Mouse (Mus musculus): ENCODE measurements around the gene Lypd5. TPM values are rescaled to one million over a fixed set of nuclear protein-coding genes. Genes with fewer than 3 reads are reported as not detected.
A peak's percentile ranks its signal among the peaks of the same experiment; 100 is the strongest.
"Not testable (repeated sequence)": the region's sequence is repeated elsewhere in the genome, so short reads cannot be mapped to it uniquely, and the experiment has no call there.

Gene Lypd5
- total RNA-seq, 1 experiment from 2014 or later = not detected

DNA sequence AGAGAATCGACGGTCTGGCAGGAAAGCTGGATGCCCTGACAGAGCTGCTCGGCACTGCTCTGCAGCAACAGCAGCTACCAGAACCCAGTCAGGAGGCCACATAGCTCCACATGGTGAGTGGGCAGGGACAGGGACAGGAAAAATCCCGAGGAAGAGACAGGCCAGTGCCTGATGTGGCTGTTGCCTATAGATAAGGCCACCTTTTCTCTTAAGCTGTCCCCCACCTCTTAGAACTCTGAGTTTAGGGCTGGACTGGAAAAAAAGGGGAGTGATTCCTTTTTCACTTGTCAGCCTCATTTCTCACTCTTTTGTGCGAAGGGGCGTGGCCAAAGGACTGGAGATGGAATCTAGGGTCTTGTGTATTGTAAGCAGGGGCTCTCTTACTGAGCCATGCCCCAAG is 35.1 kb downstream of the Lypd5 start:
- DNase-seq = no peak

DNA sequence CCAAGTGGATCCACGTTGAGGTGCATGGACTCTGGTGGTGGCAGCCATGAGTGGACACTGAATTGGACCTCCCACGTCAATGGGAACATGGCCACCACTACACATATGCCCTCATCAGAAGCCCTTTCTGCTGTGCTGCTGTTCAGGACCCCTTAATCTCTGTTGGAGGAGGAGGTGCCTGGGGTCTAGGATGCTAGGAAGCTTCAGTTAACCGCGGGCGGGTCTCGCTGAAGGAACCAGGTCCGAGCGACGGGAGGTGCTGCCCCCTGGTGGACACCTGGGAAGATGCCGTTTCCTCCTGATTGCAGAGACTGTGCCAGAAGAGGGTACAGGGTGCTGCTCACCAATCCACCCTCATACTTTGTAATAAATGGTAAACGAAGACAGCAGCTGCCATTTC is 35.8 kb downstream of the Lypd5 start:
- peak; percentile 82 for DNase-seq

GRCm38 (mm10) chr7:24387059-24387556 is 38.1 kb downstream of the Lypd5 start:
- peak; percentile 85 for DNase-seq

GRCm38 (mm10) chr7:24389516-24390187 is 40.7 kb downstream of the Lypd5 start:
- DNase-seq = peak; percentile 43

GRCm38 (mm10) chr7:24390512-24390911 is 41.5 kb downstream of the Lypd5 start:
- no peak for DNase-seq

DNA sequence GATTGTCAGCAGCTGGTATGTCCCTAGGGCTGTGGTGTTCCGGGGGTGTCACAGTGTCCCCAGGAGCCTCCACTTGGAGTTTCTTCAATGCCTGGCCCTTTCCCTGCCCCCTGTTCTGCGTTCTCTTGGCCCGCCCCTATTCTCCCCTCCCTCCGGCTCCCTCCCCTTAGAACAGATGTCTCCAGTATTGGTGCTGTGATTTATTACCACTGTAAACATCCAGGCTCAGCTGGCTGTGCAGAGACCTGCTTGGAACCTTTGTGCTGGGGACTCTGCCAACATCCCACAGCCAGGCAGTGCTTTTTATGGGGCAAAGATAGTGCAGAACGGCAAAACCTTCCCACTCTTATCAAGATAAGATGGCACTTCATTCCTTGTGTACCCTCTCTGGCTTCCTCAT is 42.1 kb downstream of the Lypd5 start:
- peak; percentile 19 for DNase-seq

DNA sequence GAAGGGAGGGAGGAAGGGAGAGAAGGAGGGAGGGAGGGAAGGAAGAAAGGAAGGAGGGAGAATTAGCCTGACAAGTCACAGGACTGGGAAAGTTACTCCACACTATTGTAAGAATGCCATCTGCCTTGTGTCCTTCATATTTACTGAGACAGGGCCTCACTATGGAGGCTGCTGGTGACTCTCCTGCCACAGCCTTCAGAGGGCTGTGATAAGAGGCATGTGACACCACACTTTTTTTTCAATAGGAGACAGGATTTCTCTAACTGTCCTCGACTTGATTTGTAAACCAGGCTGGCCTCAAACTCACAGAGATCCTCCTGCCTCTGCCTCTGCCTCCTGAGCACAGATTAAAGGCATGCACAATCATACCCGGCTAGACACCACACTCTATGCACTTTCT is 42.7 kb downstream of the Lypd5 start:
- DNase-seq = no peak

DNA sequence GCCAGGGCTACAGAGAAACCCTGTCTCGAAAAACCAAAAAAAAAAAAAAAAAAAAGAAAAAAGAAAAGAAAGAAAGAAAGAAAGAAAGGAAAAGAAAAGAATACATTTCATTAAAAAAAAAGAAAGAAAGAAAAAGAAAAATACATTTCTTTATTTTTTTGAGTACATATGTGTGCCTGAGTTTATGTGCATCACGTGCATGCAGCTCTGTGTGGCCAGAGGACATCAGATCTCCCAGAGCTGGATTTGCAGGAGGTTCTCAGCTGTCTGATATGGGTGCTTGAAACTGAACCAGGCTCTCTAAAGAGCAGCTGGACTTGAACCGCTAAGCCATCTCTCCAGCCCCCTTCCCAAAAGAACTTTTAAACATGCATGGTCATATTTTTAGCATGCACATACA is 45.1 kb downstream of the Lypd5 start:
- no peak for DNase-seq

DNA sequence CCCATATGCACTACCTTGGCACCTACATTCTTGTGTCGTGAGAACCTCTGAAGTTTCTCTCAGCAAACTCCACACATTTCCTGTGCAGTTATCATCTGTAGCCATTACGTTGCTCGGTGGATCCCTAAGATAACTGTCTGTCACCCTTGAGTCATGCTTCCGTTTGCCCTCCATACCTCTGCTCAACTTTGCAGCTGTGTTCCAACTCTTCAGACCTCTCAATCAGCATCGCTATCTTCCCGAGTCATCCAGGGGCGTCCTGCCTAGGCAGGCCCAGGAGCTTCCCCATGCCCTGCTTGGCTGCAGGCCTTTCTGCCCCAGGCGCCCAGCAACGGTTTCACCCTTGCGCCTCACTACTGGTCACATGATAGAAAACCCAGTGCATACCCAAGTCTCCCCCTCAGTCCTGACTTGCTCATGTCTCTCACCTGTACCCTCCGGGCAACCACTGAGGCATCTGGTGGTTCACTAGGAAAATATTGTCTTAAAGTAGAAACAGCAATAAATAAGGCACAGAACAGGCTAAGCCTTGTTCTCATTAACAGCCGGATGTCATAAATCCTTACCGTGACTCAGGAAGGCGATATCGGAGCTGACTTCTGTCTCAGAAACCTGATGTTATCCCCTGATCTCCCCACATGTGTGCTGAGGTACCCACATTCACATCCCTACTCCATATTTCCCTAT is 45.6 kb downstream of the Lypd5 start:
- DNase-seq = no peak

GRCm38 (mm10) chr7:24396832-24397231 is 47.8 kb downstream of the Lypd5 start:
- no peak for DNase-seq

DNA sequence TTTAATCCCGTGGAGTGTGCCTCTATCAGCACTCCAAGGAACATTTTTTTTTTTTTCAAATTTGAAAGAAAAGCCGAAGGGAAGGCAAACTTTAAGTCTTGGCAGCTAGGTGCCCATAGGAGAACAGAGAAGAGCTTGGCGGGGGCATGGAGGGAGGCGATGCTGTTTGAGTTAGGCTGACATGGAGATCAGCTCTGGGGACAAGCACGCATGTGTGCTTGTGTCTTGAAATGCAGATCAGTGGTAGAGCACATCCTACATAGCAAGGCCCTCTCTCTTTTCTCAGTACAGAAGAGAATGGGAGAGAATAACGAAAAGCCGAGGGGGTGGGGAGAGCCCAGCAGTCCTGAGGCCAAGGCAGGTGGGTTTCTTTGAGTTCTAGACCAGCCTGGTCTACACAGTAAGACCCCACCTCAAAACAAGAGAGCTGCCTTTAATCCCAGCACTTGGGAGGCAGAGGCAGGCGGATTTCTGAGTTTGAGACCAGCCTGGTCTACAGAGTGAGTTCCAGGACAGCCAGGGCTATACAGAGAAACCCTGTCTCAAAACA is 49.4 kb downstream of the Lypd5 start:
- no peak for DNase-seq

DNA sequence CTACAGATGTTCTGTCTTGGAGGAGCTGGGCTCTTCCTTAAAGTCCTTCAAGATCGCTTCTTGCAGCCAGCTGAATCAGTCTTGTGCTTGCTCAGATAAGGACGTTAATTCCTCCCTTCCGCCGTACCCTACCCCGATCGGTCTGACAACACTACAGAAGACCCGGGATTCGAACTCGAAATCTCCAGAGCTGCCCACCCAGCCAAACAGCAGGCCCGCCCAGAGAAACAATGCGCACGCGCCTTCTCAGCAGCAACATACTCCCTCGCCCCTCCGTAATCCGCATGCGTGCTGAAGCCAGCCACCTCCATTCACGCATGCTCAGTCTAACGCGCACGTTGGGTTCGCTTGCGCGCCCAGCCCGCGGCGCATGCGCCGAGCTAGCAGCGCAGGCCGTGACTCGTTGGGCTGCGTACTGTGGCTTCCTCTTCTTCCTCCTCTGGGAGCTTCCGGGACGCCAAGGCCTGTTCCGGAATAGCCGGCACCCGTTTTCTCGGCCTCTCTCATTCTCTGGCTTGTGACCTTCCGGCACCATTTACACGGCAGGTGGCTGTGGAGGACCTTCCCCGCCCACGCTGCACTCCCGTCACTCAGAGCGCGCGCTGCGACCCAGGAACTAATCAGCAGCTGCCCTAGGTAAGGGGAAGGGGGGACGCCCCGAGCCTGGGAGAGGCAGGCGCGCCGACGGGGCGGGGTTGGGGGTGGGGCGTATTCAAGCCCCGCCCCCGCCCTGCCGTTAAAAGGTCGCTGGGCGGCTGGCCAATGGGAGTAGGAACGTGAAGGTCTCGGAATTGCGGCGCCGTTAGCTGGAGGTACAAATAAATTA is 50.5 kb downstream of the Lypd5 start, which contains the start of gene Smg9:
Gene Smg9, plus strand, starts transcription at position 364 of the 826 bp plus-strand sequence.
- DNase-seq = peak; percentile 97

- DNase-seq = no peak
Observed at GRCm38 (mm10) chr7:24400082-24400452, 51.1 kb downstream of the Lypd5 start.

GRCm38 (mm10) chr7:24400489-24400888 is 51.5 kb downstream of the Lypd5 start:
- not testable (repeated sequence) for DNase-seq

GRCm38 (mm10) chr7:24402851-24403250 is 53.9 kb downstream of the Lypd5 start:
- no peak for DNase-seq

Small RNAs within 50 kb of the gene (microRNA-seq; reads per million reads assigned to microRNA genes)
- gene Gm27592 = 0 reads per million in 2 experiments

Other genes with a start within 250 kb of the Lypd5 start
- 5.4 and 6.1 TPM in 2 replicates for gene Zfp112, start 236.9 kb upstream of the Lypd5 start, total RNA-seq (2021)
- gene Zfp235, start 215.0 kb upstream of the Lypd5 start, total RNA-seq (2021) = 11.1 and 11.3 TPM in 2 replicates
- 0.29 and 0.58 TPM in 2 replicates for gene Zfp114, start 174.1 kb upstream of the Lypd5 start, total RNA-seq (2021)
- gene Zfp111, start 137.8 kb upstream of the Lypd5 start, total RNA-seq (2021) = 9.7 and 9.9 TPM in 2 replicates
- gene Zfp109, start 111.6 kb upstream of the Lypd5 start, total RNA-seq (2021) = 4.5 and 6.5 TPM in 2 replicates
- gene Zfp108, start 94.4 kb upstream of the Lypd5 start, total RNA-seq (2021) = 3.3 and 4.1 TPM in 2 replicates
- gene Zfp93, start 78.8 kb upstream of the Lypd5 start, total RNA-seq (2021) = 7.2 and 8.7 TPM in 2 replicates
- 10.1 and 11.5 TPM in 2 replicates for gene Zfp61, start 48.0 kb upstream of the Lypd5 start, total RNA-seq (2021)
- 4.1 and 6.6 TPM in 2 replicates for gene Zfp94, start 32.5 kb upstream of the Lypd5 start, total RNA-seq (2021)
- gene Tescl, start 15.3 kb upstream of the Lypd5 start, total RNA-seq (2021) = 1.0 and 1.1 TPM in 2 replicates
- 0.21 TPM in 1 of 2 replicates, not detected in the other for gene Kcnn4, start 21.1 kb downstream of the Lypd5 start, total RNA-seq (2021)
- 26.6 and 29.1 TPM in 2 replicates for gene Smg9, start 50.4 kb downstream of the Lypd5 start, total RNA-seq (2021)
- gene Irgc1, start 103.1 kb downstream of the Lypd5 start, total RNA-seq (2021) = not detected in 2 replicates
- 5.6 and 7.8 TPM in 2 replicates for gene Plaur, start 113.3 kb downstream of the Lypd5 start, total RNA-seq (2021)
- 2.4 and 3.8 TPM in 2 replicates for gene Cadm4, start 132.8 kb downstream of the Lypd5 start, total RNA-seq (2021)
- 6.2 and 7.0 TPM in 2 replicates for gene Zfp428, start 157.8 kb downstream of the Lypd5 start, total RNA-seq (2021)
- gene AC161166.1, start 163.3 kb downstream of the Lypd5 start, total RNA-seq (2021) = not detected in 2 replicates
- 24.5 and 29.5 TPM in 2 replicates for gene Irgq, start 181.5 kb downstream of the Lypd5 start, total RNA-seq (2021)
- not detected in 2 replicates for gene Pinlyp, start 196.9 kb downstream of the Lypd5 start, total RNA-seq (2021)
- gene Xrcc1, start 197.1 kb downstream of the Lypd5 start, total RNA-seq (2021) = 38.0 and 51.2 TPM in 2 replicates
- gene Ethe1, start 238.3 kb downstream of the Lypd5 start, total RNA-seq (2021) = 26.0 and 38.2 TPM in 2 replicates
- gene Zfp575, start 238.4 kb downstream of the Lypd5 start, total RNA-seq (2021) = 0.39 TPM in 1 of 2 replicates, not detected in the other

All from adrenal gland, postnatal 25 days (tissue).